Mouse (Mus musculus) erythroblast, adult 5-6 weeks (primary cell): ENCODE measurements around the gene C87436. TPM values are rescaled to one million over a fixed set of nuclear protein-coding genes. Genes with fewer than 3 reads are reported as not detected.

ENCODE experiments used
- ATAC-seq: replicated peaks from 2 replicates; pipeline ENCODE4 v1.8.0; 2016; ENCODE audit warnings: moderate number of reproducible peaks, mild to moderate bottlenecking, moderate TSS enrichment, inconsistent platforms; ENCODE audit not compliant: poor library complexity, low FRiP score, severe bottlenecking
- total RNA-seq, 2 experiments: library from RNA; stranded (forward) in 1 of 2; stranded (reverse) in 1 of 2; fragments of 150-400 nt in 1 of 2; fragments of 200-764, 138-1000 nt in 1 of 2; gene quantifications; 2 replicates each; pipeline versions ENCODE4 v1.2.3 to v1.2.4; 2015 to 2017; ENCODE audit warnings: low replicate concordance in 2 of 2

The C87436 gene
- total RNA-seq (2015; ENCODE audit: low replicate concordance), result 22.5 and 28.2 TPM in 2 replicates
- total RNA-seq (2017; ENCODE audit: low replicate concordance), result 13.7 and 26.9 TPM in 2 replicates

DNA sequence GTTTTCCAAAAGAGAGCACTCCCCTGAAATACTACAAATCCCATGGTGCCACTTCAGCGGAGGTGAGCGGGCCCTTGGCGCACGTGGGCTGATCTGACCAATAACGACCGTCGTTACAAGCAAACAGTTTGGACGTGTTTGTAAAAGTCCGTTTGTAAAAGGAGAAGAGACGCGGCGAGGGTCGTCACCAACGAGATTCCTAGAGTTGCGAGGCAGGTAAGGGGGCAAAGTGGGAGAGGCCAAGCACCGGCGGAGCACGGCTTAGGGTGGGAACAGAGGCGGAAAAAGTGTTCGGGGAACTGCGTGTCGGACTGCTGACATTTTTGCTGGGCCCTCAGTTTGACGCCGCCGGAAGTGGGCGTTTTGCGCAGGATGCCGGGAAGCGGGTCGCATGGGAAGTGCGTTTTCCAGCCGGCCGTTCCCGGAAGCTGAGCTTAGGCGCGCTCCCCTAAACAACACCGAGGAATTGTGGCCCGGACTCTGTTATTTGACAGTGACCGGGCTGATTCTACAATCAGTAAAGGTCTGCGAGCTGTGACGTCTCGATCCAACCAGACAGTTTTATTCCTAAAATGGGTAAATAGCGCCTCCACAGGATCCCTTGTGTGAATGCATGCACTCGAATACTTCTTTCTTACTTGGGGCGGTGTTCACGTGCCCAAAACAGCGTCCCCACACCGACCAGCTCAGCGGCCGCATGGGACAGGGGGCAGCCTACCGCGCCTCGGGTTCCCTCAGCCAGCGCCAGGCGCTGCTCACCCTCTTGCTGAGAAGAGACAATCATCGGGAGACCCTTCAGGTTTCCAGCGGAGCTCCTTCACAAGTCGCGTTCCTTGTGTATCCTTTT lies at the start of gene C87436:
Gene C87436, plus strand, starts transcription at position 103 of the 847 bp plus-strand sequence.
- peak; percentile 93 for ATAC-seq

DNA sequence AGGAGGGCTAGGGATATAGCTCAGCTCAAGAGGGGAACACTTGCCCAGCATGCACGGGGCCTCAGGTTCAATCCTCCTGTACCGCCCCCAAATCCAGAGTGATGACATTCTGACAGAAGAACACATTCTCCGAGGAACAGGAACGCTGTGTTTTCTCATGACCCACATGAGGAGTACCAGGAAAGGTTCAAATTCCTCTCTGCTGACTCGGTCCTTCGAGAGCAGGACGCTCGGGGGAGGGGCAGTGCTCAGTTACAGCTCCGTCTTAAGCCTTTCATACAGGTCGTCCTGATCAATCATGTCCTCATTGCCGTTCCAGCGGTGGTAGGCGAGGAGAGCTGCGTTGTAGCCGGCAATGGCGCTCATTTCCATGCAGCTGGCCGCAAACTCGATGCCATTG lies 49.7 kb upstream of the C87436 start:
- no peak for ATAC-seq

DNA sequence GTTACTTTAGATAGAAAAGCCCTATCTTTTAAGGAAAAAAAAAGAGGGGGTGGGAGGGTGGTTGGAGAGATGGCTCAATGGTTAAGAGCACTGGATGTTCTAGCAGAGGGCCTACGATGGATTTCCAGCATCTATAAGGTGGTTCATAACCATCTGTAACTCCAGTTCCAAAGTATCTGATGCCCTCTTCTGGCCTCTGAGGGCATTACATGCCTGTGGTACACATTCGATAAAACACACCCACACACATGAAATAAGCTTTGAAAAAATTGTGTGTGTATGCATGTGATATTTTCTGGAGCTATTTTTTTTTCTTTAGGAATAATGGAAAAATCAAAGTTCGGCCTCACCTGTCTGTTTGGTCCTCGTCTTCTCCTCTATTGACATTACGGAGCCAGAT lies 46.8 kb upstream of the C87436 start:
- no peak for ATAC-seq

- ATAC-seq, result no peak
These were observed 45.0 kb upstream of the C87436 start for GRCm38 (mm10) chr6:86393187-86393586.

GRCm38 (mm10) chr6:86394078-86394720 lies 44.0 kb upstream of the C87436 start:
- ATAC-seq, result no peak

DNA sequence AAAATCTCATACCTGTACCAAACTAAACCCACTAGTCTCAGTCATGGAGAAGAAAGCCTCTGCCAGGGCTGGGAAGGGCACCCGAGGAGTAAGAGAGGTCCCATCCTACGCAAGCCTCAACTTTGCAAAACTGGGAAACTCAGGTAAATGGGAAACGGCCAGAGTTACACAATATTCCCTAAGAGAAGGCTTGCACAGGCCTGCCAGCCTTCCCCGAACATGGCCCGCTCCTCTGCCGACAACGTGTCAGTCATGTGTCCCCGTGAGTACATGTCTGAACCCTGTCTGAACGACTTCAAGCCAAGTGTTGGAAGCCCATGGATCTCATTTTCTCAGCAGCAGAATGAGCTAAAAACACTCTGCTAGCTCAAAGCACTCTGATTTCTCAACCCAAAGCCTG lies 43.2 kb upstream of the C87436 start:
- ATAC-seq, result no peak

DNA sequence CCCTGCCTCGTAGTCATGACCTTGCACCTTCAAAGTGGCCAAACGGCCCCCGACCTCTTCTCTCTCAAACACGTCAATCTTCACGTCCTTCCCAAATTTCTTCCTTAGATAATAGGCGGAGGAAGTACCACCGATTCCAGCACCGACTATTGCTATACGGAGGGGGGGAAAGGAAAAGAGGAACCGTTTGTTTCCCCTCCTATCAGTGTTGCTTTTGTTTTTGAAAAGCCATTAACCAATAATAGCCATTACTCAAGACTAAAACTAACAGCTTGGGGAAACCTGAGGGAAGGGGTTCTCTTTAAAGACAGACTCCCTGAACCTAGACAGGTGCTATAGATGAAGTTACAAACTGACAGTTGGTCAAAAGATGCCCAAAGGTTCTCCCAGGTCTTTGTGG lies 42.2 kb upstream of the C87436 start:
- ATAC-seq, result no peak

DNA sequence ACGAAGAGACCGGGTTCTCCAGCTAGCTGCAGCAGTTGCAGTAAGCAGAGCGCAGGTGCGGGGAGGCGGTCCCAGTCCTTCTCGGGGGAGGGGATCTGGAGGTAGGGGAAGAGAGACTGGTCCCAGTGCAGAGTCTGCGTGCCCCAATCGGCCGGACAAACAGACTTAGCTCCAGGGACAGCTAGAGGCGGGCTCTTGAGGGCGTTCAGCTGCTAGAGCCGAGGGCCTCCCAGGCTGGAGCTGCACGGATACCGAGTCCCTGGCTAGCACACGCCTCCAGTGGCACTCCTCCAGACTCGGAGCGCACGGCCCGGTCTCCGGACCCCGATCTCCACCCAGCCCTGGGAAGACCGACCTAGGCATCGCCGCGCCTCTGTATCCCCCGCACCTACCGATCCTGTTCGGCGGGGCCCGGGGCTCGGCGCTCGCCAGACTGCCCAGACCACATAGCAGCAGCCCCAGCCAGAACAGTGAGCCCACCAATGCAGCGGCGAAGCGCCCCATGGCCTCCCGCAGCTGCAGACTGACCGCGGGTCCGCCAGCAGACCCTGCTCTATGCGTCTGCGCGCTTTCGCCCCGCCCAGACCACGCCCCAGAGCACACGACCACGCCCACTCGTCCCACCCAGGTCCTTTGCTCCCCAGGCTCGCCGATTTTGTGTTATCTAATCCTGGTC lies 41.5 kb upstream of the C87436 start, which contains the start of gene Pcyox1:
Gene Pcyox1, minus strand, starts transcription at position 574 of the 676 bp plus-strand sequence.
- peak; percentile 84 for ATAC-seq

DNA sequence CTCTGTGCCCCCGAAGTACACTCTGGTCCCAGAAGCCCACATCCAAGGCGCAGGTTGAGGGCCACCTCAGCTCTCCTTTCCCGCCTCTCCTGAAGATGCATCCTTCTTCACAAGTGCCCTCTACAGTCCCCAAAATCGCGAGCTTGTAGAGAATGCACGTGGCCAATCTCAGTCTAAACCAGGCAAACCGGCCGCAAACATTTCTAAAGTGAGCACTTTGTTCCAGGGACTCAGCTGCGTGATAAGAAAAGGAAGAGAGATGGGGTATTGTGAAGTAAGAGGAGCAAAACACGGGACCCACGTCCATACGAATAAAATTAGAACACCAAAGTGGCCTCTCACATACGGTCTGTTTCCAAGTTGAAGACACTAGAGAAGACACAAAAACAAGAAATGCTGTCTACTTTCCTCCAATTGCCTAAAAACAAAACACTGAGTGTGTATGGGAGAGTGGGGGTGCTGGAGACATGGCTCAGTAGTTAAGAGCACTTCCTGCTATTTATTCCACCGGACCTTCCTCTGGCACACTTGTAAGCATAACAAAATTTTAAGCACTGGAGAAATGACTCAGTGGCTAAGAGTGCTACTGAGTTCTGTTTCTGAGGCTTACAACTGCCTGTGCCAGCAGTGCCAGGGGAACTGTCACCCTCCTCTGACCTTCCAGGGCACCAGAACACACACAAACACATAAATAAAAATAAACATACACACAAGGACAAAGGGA lies 40.8 kb upstream of the C87436 start:
- ATAC-seq, result no peak

DNA sequence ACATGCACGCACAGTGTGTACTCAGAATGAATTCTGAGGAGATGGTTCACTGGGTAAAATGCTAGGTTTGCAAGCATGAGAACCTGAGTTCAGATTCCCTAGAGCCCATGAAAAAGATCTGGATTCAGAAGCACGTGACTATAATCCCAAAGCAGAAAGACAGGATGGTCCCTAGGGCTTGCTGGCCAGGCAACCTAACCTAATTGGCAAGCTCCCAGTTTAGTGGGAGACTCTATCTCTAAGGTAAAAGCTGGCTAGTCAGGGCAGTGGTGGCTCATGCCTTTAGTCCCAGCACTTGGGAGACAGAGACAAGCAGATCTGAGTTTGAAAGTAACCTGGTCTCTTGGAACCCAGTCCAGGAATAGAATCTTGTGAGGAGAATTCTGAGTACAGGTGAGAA lies 39.2 kb upstream of the C87436 start:
- no peak for ATAC-seq

DNA sequence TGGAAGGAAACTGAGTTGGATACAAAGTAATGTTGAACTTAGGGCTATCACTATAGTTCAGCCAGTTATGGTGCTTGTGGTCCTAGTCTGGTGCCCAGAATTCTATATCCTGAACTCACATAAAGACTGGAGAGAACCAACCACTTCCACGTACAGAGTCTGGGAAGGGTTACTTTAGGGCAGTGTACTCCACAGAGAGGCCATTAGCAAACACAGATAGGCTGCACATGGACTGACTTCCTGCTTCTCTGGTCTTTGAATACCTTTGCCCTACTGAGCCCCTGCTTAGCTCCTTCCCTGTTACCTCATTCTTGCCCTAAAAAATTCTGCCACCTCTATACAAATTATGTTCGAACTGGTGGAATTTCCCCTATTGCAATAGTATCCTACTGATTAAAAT lies 38.2 kb upstream of the C87436 start:
- no peak for ATAC-seq

- peak; percentile 36; the same call in 1 of the 2 replicates for ATAC-seq
These were observed 37.2 kb upstream of the C87436 start for GRCm38 (mm10) chr6:86400972-86401371.

DNA sequence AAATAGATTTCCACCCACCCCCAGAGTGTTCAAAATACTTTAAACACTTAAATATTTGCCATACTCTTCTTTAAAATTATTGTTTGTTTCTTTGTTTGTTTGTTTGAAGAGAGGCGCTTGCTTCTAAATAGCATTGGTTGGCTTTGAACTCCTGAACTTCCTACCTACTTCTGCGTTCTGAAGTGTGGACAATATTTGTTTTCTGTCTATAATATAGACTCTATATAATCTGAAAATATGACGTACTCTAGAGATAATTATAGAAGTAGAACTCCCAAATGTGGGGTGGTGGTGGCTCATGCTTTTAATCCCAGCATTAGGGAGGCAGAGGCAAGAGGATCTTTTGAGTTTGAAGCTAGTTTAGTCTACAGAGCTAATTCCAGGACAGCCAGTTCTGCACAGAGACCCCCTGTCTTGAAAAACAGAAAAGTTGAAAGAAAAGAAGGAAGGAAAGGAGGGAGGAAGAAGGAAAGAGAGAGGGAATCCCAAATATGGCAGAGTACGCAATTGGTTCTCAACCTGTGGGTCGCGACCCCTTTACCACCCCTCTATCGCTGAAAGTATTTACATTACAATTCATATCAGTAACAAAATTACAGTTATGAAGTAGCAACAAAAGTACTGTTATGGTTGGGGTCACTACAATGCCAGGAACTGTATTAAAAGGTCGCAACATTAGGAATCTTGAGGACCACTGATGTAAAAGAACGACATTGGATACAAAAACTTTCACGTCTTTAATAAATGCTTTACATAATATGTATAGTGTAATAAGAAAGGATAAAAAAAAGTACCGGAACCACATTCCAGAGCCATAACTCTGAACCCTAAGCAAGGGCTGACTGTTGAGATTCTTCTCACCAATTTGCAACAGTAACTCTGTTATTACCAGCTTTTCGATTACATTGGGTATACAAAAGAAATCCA lies 35.2 kb upstream of the C87436 start:
- ATAC-seq, result no peak

GRCm38 (mm10) chr6:86403728-86404099 lies 34.5 kb upstream of the C87436 start:
- ATAC-seq, result peak; percentile 68

DNA sequence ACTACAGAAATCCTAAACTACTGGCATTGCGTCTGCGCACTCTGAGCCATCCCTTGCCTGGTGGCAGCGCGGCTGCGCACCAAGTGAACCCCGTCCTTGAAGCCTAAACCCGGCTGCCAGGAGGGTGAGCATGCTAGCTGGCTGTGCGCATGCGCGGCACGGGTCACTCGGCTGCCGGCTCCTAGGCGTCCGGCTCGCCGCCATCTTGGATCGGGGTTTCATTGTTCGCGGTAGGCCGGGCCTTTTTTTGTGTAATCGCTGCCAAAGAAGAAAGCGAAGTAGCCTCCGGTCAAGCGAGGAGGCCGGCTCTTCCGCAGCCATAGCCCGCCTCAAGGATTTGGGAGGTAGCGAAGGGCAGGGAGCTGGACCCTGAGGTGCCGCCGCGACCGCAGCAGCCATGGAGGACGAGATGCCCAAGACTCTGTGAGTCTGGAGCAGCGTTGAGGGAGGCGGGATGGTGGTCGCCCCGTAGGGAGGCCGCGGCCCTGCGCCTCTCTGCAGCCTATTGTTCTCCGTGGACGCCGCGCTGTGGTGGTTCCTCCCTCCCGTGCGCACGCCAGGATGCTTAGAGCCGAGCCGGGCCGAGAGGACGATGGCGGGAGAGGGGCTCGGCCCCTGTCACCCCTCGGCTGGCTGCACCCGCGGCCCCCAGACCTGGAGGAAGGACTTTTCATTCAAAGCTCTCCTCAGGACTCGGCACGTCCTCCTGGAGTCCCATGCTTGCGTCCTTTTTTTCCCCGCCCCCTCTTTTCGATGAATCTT lies 33.9 kb upstream of the C87436 start, which contains the start of gene Tia1:
Gene Tia1, plus strand, starts transcription at position 120 of the 762 bp plus-strand sequence.
- ATAC-seq, result peak; percentile 96

GRCm38 (mm10) chr6:86404996-86405395 lies 33.2 kb upstream of the C87436 start:
- ATAC-seq, result no peak

DNA sequence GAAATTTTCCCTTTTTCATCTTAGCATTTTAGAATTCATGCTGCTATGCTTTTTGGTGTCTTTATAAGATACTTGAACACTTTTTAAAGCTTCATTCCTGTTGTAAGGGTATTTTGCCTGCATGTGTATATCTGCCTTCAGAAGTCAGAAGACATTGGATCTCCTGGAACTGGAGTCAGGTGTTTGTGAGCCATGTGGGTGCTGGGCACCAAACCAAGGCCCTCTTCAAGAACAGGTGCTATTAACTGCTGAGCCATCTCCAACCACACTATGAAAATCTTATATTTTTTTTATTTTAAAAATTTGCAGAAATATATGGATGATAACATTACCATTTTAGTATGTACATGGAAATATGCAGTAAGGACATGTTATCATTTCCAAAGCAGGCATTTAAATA lies 31.9 kb upstream of the C87436 start:
- ATAC-seq, result no peak

- no peak for ATAC-seq
These were observed 19.5 kb upstream of the C87436 start for GRCm38 (mm10) chr6:86418711-86419110.
